Mouse (Mus musculus): ENCODE measurements around the gene Cep104.

Cep104 gene

GRCm38 (mm10) chr4:154051401-154051800 lies 76.4 kb downstream of the Cep104 start:
- no peak for DNase-seq

DNA sequence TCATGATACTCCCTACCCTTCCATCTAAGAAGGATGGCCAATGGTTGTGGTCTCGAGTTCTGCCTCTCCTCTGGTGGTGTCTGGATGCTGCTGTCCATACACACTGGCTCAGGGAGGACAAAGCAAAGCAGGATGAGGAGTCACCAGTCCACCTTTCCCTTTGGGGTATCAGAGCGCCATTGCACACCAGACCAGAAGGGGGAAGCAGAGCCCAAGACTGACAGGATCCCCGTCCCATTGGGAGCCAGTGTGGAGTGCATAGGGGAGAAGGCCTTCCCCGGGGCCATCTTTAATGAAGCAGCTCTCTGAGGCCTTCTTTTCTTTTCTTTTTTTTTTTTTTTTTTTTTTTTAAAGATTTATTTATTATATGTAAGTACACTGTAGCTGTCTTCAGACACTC lies 78.1 kb downstream of the Cep104 start:
- DNase-seq: no peak

DNA sequence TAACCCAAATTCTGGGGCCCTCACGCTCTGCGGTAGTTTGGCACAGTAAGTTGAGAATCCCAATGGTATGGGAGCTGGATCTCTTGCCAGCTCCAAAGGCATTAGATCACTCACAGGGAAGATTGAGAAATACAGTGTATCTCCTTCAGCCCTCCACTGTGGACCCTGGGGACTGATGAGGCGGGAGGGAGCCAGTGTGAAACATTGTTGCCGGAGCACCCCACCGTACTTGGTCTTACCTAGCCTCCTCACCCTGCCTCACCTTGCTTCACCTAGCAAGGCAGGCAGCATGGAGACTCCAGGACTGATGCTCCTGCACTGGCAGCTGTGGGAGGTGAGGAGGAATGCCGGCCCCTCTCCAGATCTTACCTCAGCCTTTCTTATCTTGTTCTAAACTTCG lies 80.5 kb downstream of the Cep104 start:
- no peak for DNase-seq

DNA sequence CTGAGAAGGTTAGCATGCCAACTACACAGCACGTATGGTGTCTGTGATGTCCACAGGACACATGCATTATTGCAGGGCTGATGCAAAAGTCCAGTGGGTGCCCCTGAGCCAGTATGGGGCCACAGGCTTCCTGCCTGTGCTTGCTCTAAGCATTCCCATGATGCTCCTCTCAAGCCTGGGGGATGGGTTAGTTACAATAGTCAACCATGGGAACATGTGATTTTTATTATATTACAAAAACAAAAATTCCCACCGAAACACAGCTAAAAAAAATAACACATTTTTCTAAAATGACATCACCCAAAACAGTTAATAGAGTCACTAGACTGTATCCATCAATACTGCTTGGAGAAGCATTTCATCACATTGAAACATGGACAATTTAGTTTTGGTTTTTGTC lies 81.1 kb downstream of the Cep104 start:
- DNase-seq: no peak

GRCm38 (mm10) chr4:154056661-154057060 lies 81.7 kb downstream of the Cep104 start:
- no peak for DNase-seq

DNA sequence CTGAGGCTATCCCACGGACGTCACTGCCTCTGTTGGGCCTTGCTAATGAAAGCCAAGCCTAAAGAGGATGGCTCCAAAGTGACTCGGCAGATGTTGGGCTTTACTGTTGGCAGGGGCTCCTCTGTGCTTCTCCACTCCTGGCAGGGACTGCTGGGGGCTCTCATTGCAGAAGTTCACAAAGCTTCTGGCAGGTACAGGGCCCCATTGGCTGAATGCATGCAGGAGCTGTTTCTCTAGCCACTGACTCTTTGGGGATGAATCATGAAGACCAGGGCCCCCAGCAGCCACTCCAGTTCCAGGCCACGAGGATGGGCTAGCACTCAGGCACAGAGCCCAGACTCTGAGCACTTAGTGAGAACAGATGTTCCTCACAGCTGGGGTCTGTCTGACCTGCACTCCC lies 82.7 kb downstream of the Cep104 start:
- DNase-seq: no peak
